Mouse (Mus musculus): Measurements from ENCODE around the gene 2900026A02Rik.

DNA sequence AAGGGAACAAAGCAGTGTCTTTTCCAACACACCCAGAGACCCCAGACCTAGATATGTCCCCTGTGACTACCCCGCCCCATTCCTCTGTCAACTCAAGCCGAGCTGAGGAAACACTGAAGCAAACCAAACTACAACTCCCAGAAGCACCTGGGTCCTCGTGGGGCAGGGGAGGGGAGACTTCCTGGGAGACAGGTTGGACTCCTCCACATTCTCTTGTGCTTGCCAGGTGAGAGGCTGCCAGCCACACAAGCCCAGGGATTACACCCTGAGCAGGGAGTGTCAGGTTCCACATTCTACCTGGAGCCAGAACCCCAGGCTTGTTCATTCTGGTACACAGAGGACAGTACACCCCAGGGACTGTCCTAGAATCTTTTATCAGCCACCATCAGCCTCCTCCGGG lies 2.9 kb upstream of the 2900026A02Rik start:
- TF ChIP-seq GATA1 (IDR thresholded peaks at IDR 0.05; ENCODE audit: low read length) (no peak), TAL1 (IDR thresholded peaks at IDR 0.05; ENCODE audit: low read length) (no peak)
